Mouse (Mus musculus) frontal cortex, postnatal 25 days (tissue): ENCODE data around the gene Klf7.
"Not testable (repeated sequence)": the region's sequence is repeated elsewhere in the genome, so short reads cannot be mapped to it uniquely, and the experiment has no call there.

Source experiments
- DNase-seq, 2 experiments: peaks; one replicate each; pipeline ENCODE4 v3.0.0; 2022; ENCODE audit warnings: low spot score in 2 of 2

The Klf7 gene

DNA sequence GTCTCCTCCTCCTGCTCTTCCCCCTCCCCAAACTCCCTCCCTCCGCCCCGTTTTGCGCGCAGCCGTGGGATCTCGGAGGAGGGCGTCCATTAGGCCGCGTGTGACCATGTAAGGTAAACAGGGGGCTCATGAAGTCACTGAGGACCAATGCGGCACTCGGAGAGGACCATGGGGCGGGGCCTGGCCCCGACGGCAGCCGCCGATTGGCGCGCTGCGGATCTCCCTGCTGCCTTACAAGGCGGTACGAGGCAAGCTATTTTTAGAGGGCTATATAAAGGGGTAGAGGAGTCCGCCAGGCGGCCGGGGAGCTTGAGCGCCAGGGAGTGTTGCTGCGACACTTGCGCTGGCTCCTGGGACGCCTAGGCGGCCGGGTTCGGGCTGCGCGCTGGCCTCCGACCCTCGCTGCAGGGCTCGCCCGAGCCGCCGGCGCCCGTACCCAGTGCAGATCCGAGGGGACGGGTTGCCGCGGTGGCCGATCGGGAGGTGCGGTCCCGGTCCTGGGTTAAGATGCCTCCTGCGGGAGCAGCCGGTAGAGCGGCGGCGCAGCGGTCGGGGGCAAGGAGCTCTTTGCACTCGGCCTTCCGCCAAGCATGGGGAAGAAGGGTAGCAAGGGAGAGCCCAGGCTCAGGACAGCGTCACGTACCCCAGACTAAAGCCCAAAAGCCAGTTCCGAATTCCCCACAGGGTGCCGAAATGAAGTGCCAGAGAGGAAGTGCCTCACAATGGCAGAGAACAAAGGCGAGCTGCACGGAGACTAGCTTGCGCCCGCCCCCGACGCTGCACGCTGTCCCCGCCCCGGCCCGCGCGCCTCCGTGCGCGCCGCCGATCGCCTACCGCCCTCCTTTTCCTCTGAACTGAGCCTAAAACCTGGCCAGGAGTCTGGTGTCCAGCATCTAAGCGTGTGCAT, at the start of gene Klf7:
Gene Klf7 (minus strand): TSS at position 724 of the 907 bp plus-strand sequence.
- DNase-seq: peak; percentile 93 to 98

GRCm38 (mm10) chr1:64164526-64165062, 42.5 kb upstream of the Klf7 start:
- DNase-seq: no peak

GRCm38 (mm10) chr1:64158766-64159165, 36.7 kb upstream of the Klf7 start:
- DNase-seq: no peak

DNA sequence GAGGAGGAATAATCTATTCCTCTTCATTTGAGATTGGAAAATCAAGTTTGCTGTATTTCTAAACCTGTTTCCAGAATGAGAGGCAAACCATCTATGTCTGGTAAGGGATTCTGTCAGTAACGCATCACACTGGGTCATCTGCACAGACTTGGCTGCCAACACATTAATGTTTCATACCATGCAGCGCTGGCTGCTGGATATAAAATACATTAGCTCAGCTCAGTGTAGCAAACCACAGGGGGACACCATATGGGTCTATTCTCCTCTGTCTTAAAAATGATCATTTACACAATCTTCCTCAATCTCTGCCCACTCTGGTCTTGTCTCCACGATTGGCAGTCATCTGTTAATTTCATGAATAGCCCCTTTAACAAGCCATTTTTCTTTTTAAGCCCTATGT, 27.1 kb upstream of the Klf7 start:
- DNase-seq: no peak

- DNase-seq: no peak
These were observed 20.8 kb upstream of the Klf7 start for GRCm38 (mm10) chr1:64142691-64143445.

GRCm38 (mm10) chr1:64134439-64134838, 12.4 kb upstream of the Klf7 start:
- no peak for DNase-seq

DNA sequence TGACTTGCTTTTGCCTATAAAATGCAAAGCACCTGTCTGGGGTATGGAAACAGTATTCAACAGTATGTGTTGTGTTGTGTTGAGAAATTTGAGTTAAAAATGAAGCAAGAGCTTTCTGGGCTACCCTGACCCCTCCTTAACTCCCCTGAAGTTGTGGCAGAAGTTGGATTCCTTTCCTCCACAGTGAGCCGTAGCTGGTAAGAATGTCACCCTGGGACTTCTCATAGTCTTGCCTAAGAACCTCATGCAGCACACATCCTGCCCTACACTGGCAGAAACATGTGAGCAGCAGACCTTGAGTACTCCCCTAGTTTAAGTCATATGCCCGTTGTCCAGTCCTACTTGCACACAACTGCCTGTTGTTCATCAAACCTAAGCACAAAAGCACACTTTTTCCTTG, 4.7 kb upstream of the Klf7 start:
- no peak for DNase-seq

- DNase-seq: no peak
These were observed 366 bp upstream of the Klf7 start for GRCm38 (mm10) chr1:64122466-64122830.

GRCm38 (mm10) chr1:64120811-64121515, 1.1 kb downstream of the Klf7 start:
- DNase-seq: peak; percentile 44 to 51

DNA sequence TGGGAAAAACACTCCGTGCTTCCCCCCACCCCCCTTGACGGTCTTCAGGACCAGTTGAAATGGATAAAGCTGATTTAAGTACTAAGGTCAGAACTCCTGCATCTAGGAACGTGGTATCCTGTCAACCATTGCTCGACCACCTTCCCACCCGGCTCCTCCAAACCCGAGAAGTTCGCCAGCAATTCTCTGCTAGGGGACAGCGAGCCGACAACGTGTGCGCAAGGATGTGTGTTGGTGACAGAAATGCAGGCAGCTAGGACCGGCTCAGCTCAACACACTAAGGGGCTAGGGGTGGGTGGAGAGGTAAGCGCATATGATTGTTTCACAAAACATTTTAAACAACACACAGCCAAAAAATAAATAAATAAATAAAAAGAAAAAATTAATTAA, 1.7 kb downstream of the Klf7 start:
- DNase-seq: peak; percentile 29 to 37

DNA sequence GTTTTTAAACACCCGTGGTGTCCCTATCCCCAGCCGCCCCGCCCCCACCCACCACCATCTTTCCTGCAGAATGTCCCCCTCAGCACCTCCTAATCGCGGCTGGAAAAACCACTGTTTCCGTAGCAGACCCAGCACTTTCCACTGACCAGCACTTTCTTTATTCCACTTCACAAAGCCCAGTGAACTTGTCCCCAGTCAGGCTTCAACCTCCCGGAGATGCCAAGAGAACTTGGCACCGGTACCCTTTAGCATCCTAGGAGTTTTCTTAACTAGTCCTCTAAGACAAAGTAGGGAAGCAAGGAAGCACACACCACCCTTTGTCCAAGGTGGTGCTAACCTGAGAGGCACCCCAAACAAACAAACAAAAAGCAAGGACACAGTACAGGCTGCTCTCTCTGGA, 2.2 kb downstream of the Klf7 start:
- peak in 1 of 2 experiments; percentile 25 for DNase-seq

DNA sequence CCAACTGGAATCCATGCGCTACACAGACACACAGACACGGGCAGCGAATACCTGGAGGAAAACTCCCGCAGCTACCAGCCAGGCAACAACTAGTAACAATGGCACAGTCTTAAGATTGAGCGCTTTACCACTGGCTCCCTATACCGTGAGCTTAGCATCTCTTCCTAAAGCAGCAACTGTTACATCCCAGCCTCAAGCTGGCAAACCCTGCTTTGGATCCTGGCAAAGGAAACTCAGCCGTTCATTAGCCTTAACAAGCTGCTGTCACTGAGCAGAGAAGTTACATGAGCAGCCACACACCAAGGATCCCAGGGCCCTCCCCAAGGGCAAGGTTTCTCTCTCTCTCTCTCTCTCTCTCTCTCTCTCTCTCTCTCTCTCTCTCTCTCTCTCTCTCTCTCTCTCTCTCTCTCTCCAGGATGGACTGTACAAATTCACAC, 2.7 kb downstream of the Klf7 start:
- peak; percentile 25 to 38 for DNase-seq

DNA sequence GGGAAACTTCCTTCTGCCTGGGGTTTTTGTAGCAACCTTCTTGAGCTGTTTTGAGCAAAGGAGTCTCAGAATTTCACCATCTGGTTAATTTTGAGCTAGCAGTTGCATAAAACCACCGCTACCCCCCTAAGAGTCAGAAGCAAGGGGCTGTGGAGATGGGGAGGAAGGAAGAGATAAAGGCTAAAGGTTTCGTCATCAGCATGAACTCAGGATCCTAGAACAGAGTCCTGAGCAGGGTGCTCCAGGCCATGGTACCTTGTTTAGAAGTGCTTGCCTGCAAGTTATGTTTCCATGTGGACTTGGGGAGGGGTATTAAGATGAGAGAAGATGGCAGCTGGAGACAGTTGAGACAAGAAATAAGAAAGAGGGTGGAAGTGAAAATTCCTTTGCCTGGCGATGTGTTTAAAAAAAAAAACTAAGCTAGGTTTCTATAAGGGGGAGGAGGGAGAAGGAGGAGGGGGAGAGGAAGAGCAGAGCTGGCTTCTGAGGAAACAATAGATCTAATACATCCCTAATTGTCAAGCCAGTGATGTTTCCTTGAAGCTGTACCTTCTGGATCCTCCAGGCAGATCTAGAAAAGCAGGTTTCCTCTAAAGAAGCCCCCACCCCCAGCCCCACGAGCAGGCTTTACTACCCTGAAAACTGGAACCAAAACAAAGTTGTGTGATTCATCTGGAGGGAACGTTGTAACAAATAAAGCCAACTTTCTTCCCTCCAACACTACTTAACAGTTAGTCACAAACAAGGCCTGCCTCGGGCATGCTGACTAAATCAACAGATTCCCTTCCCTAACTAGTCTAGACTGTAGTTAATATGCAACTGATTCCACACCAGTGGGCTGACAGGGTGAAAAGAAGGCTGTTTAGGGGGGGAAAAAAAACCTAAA, 3.6 kb downstream of the Klf7 start:
- DNase-seq: no peak

DNA sequence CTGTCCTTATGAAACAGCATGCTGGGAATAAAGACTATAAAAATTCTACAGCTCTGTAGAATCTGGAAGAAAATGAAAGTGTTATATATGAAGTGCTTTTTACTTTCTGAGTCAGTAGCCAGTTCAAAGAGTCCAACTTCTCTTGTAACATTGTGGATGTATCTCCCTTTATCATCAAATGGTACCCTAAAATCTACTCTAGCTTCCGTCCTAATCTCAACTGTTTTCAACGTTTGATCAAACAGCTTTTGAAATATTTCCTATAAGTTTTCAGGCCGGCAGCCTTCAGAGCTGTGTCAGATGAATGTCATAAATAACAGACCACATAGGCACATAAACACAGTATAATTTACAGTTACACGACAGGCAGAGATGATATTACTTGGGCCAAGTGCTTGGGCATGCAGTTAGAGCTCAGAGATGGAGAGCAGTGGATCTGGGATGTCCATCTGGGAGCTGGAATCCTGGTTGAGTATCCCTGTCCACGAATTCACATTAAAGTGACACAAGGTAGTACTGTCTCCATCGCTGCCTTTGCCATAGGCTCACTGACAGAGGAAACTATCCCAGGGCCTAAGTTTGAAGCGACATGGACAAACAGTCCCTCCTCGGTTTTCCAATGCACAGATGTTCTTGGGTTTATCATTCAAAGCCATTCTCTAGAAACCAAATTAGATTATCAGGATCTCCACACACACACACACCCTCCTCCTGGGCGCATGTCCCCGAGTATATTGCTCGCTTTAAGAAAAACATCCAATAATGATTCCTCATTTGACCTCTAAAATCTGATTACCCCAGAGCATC, 4.4 kb downstream of the Klf7 start:
- DNase-seq: no peak

DNA sequence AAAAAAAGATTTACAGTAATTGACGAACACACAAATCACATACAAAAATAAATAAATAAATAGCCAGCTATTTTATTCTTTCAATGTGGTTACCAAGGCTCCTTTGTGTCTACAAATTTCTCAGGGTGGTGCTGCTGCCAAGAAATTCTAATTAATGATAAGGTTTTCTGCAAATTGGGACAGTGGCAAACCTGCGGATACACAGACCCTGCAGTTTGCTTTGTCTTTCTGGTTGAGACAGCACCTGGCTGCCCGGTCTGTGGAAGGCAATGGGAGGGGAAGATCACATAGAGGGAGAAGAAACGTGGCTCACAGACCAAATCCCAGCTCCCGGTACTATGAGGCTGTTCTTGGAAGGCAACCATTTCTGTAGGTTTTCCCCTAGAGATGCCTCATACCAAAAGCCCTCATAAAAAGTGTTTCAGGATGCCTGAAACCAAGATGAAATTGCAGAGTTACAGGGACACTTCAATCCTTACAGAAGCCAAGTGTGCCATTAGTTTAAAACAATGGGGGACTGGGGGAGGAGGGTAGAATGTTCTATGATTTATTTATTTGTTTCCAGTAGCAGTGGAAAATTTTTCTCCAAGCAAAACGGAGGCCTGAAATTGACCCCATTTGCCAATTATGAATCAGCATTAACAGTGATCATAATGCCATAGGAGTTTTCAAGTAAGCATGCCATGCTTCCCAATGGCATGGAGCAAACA, 5.2 kb downstream of the Klf7 start:
- DNase-seq: no peak

- no peak for DNase-seq
These were observed 7.5 kb downstream of the Klf7 start for GRCm38 (mm10) chr1:64114579-64114978.

DNA sequence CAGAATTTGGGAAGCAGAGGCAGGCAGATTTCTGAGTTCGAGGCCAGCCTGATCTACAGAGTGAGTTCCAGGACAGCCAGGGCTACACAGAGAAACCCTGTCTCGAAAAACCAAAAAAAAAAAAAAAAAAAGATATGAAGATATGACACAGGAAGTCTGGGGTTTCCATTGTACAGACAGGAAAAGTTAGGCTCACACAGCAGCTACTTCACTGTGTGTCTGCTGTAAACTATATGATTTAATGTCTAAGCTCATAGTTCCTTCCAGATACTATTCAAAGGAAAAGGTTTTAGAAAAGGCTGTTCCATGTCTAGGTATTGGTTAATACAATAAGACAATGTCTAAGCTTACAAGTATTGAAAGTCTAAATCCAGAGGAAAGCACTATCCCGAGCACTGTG, 13.4 kb downstream of the Klf7 start:
- not testable (repeated sequence) for DNase-seq

- no peak for DNase-seq
These were observed 14.6 kb downstream of the Klf7 start for GRCm38 (mm10) chr1:64107526-64107925.

DNA sequence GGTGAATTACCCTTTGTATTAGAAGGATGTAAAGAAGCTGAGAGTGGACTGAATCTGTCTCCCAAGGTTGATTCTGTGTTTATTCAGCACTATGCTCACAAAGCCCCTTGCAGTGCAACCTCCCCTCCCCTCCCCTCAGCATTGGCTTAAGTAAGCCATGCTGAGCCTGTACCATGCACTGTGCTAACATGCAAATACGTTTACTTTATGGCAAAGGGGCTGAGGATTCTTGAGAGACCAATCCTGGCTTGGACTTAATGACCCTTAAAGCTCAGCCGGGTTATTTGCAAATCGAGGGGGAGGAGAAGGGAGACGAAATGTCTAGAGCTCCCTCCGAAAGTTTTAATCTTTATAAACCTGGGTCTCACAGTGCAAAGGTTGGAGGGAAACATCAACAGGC, 16.0 kb downstream of the Klf7 start:
- no peak for DNase-seq
